Mouse (Mus musculus) brain, adult 2 months (tissue): Measurements from ENCODE around the gene Stk39.
A peak's percentile ranks its signal among the peaks of the same experiment; 100 is the strongest.

Source experiments
- DNase-seq: peaks from one replicate; pipeline ENCODE4 v3.0.0; 2011; ENCODE audit warnings: low read depth, low spot score

Stk39 gene

DNA sequence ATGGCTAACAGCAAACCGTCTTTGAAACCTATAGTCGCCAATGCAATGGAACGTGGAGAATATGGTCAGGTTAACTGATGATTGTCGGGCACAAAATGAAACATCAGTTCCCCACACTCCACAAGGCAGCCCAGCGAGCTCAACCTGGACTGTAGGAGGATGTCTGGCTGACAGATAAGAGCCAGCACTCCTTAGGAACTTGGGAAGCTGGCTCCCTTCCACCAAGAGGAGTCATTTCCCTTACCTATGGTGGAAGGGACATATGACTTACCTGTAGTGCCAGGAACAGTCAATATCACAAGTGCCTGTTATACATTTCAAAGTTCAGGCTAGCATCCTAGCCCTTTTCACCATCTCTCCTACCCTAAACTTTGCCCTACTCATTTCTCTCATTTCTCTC is 14.0 kb downstream of the Stk39 start:
- DNase-seq, result peak; percentile 66

GRCm38 (mm10) chr2:68457455-68458032 is 14.5 kb downstream of the Stk39 start:
- DNase-seq, result no peak

GRCm38 (mm10) chr2:68456899-68457298 is 15.2 kb downstream of the Stk39 start:
- DNase-seq, result no peak

DNA sequence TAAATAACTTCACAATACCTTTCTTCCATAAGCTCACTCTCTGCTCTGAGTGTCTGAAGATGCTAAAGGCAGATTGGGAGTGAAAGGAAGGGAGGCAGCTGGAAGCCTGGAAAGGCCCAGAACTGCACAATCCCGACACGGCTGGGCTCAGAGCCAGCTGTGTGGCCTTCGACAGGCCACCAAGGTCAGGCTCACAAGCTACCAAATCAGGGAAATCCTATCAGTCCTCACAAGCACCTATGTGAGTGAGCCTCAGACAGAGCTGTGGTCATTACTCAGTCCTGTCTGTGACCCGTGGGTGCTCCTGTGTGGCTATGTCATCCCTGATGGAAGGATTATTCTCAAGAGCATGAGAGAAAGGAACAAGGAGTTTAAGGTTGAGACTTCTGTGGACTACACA is 19.7 kb downstream of the Stk39 start:
- DNase-seq, result no peak

- no peak for DNase-seq
Observed at GRCm38 (mm10) chr2:68448035-68448434, 24.0 kb downstream of the Stk39 start.

- no peak for DNase-seq
Observed at GRCm38 (mm10) chr2:68443141-68443540, 28.9 kb downstream of the Stk39 start.

DNA sequence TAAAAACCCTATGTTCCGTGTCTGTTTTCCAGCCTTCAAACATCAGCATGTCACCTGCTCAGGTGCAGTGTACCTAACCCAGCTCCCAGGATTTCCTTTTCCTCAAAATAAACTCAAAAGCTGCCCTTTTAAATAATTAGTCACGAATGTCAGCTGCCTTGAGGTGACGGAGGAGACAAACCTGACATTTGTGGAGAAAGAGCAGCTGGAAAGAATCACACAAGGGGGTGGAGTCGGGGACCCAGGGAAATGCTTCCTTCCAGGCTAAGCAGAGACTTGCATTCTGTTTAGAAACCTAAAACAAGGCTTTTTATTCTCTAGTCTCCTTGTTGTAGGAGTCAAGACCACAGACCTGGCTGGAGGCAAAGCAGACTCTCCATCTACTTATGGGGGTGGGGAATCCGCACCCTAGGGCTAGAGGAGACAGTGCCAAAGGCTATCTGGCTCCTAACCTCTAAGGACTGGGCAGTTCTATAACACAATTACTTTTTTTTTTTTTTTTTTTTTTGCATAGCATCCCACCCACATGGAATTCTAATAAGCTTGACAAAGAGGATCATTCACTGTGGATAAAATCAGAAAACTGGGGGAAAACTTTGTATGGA is 29.9 kb downstream of the Stk39 start:
- DNase-seq, result no peak

GRCm38 (mm10) chr2:68439614-68440013 is 32.5 kb downstream of the Stk39 start:
- peak; percentile 82 for DNase-seq

- DNase-seq, result no peak
Observed at GRCm38 (mm10) chr2:68437920-68438319, 34.1 kb downstream of the Stk39 start.

DNA sequence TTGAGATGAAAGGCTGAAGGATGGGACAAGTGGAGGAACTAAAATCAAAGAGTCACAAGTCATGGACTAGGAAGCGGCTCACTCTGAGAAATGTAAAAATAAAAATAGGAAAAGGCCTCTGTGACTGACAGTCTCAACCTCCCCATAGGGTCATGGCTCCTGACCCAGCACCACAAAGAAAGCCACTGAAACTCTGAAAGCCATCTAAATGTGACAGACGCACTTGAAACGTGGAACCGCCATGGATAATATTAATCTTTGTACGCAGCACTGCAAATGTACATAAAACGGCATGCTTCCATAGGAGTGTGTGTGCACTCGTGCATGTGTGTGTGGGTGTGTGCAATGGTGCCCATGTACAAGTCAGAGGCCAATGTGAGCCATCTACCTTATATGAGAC is 34.9 kb downstream of the Stk39 start:
- no peak for DNase-seq

DNA sequence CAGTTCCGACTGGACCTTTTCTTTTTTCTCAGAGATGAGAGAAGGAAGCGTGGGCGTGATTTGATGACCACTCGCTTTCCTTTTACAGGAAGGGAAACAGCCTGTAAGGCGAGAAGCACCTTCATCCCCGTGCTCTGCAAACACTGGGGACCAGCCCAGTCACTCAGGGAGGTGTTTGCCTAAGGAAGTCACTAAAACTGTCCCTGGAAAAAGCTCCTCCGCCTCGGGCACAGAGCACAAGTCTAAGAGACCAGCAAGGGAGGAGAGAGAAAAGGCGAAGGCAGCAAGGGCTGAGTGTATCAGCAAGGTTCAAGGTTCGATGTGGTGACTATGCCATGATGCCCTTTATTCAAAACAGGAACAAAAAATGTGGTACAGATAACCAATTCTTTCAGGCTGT is 35.8 kb downstream of the Stk39 start:
- no peak for DNase-seq

- DNase-seq, result no peak
Observed at GRCm38 (mm10) chr2:68435494-68436255, 36.4 kb downstream of the Stk39 start.

DNA sequence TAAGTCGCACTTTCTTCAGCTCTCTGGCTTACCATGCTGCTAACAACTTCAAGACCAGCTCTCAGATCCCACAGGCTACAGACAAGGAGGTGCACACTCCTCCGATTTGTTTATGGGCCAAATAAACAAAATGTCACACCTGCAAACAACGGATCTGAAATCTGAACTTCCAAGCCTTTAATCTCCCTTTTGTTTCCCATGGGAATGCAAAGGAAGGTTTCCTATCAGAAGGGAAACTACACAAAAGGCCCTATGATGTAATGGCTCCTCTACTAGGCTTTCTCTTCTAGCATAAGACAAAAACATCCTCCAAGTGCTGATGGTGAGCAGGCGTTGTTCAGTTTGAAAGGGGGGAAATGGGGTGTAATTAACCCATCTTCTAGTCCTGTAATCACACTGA is 37.1 kb downstream of the Stk39 start:
- no peak for DNase-seq

GRCm38 (mm10) chr2:68434576-68434975 is 37.5 kb downstream of the Stk39 start:
- DNase-seq, result no peak

DNA sequence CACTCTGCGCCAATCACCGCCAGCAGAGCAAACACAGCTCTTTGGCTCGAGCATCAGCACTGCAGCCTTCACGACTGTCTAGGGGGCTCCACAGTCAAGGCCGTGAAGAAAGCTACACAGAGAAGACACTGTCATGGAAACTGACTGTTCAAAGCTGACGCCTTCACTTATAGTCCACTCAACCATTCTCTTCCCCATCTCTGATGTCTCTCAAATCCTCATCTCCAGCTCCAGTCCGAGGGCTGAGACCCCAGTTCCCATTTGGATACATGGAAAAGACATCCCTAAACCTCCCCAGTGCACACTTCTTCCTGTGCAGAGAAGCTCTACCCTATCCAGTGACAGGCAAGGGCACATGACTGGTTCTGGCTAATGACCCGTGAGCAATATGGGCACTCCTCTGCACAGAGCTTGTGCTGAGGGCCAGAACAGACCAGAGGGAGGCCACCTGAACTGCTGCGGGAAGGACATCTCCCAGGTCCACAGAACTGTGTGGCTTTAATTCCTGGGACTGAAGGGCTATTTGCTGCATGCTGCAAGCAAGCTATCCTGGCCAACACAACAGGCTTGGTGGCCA is 38.2 kb downstream of the Stk39 start:
- no peak for DNase-seq

- no peak for DNase-seq
Observed at GRCm38 (mm10) chr2:68432834-68433233, 39.2 kb downstream of the Stk39 start.

DNA sequence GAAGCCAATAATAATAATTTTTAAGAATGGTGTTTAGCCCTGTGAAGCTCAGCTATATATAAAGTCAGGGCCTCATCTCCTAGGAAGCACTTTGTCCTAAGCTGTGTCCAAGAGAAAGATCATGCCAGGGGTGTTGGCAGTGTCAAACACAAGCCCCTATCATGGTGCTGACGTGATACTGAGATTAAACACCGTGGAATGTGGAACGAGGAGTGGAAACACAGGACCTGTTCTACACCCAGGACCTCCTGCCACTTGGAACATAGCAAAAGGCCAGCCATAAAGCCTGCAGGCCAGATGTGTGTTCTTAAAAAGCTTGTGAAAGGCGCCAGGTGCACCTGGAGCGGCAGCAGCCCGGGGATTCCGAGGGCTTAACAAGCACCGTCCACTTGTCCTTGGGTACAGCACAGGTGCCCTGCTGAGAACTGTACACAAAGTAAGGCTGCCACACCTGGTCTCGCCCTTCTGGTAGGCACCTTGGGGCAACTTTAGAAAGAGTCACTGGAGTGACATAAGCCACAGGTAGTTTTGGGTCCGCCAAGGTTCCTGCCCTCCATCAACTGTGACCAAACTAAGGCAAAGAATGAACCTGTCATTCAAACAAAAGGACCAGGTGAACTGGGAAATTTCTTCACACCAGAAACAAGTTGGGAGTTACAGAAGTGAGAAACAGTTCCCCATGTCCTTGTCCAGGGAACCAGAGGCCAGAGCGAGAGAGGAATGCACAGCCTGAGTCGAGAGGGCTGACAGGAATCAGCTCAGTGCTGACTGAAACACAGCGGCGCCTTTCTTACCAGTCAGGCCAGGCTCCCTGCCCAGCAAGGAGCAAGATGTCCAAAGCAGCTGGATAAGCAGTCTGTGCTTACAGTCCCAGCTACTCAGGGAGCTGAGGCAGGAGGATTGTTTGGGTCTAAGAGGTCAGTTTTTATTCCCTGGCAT is 40.8 kb downstream of the Stk39 start:
- DNase-seq, result no peak

- DNase-seq, result peak; percentile 57
Observed at GRCm38 (mm10) chr2:68430493-68430892, 41.6 kb downstream of the Stk39 start.

DNA sequence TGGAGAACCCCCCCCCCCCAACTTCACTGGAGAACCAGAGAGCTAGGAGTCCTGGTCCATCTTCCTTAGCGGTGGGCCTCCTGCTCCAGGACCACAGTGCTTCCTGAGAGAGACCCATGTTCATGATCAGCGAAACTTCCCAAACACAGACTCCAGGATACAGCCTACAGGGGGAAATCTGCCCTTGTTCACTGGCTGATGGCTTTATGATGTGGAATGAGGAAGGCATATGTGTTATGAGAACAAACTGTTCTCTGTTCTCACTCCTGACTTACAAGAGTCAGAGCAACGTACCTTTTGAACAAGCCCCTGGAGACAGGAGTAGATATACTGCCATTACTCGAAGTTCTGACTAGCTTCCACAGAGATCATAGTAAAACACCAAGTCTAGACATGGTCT is 42.6 kb downstream of the Stk39 start:
- DNase-seq, result no peak

- DNase-seq, result peak; percentile 60
Observed at GRCm38 (mm10) chr2:68426977-68427577, 45.0 kb downstream of the Stk39 start.

- no peak for DNase-seq
Observed at GRCm38 (mm10) chr2:68426074-68426473, 46.0 kb downstream of the Stk39 start.
